Mouse (Mus musculus): Measurements from ENCODE around the gene Itgb3bp.

GRCm38 (mm10) chr4:99715783-99716416 is 213.7 kb downstream of the Itgb3bp start:
- TF ChIP-seq CTCF (IDR thresholded peaks at IDR 0.05; ENCODE audit: low read depth): no peak
- TF ChIP-seq EP300 (IDR thresholded peaks at IDR 0.05; ENCODE audit: low read depth): no peak
